Mouse (Mus musculus) stomach, postnatal 0 days (tissue): ENCODE measurements around the gene Guca2b. TPM values are rescaled to one million over a fixed set of nuclear protein-coding genes. Genes with fewer than 3 reads are reported as not detected.

Experiments used
- ATAC-seq: fragments of 200-750 bp; cut with Nextera tagmentation; 2 replicates; pipeline ENCODE4 v1.8.0; 2017; ENCODE audit not compliant: low FRiP score, low TSS enrichment
- DNase-seq: peaks from one replicate; pipeline ENCODE4 v3.0.0-alpha.2; 2016; ENCODE audit warnings: low spot score
- H3K27ac ChIP-seq: fragments of 300-500 bp; sonication (generic); replicated peaks from 2 replicates; pipeline ENCODE4 v1.5.1; 2014; ENCODE audit warnings: mild to moderate bottlenecking, control low read depth
- H3K27me3 ChIP-seq: fragments of 300-500 bp; sonication (generic); 2 replicates; pipeline ENCODE4 v1.6.1; 2014; ENCODE audit warnings: low read length; ENCODE audit not compliant: control insufficient read depth, insufficient read depth
- H3K36me3 ChIP-seq: fragments of 300-500 bp; sonication (generic); 2 replicates; pipeline ENCODE4 v1.6.1; 2014; ENCODE audit warnings: low read length, mixed read lengths; ENCODE audit not compliant: control insufficient read depth, insufficient read depth
- H3K4me1 ChIP-seq: fragments of 300-500 bp; sonication (generic); replicated peaks from 2 replicates; pipeline ENCODE4 v1.6.1; 2014; ENCODE audit warnings: antibody characterized with exemption; ENCODE audit not compliant: control insufficient read depth, insufficient read depth
- H3K4me2 ChIP-seq: fragments of 300-500 bp; sonication (generic); replicated peaks from 2 replicates; pipeline ENCODE4 v1.6.1; 2014; ENCODE audit warnings: low read depth, mild to moderate bottlenecking, control low read depth, moderate library complexity
- H3K4me3 ChIP-seq: fragments of 300-500 bp; sonication (generic); 2 replicates; pipeline ENCODE4 v1.5.1; 2014; ENCODE audit warnings: low read depth, low read length, control low read depth
- H3K9ac ChIP-seq: fragments of 300-500 bp; sonication (generic); 2 replicates; pipeline ENCODE4 v1.6.1; 2014; ENCODE audit warnings: mild to moderate bottlenecking, low read length, control low read depth, mixed read lengths
- H3K9me3 ChIP-seq: fragments of 300-500 bp; sonication (generic); 2 replicates; pipeline ENCODE4 v1.6.1; 2016; ENCODE audit warnings: low read length; ENCODE audit not compliant: control insufficient read depth
- CTCF ChIP-seq: IDR thresholded peaks from 2 replicates; pipeline ENCODE4 v1.5.1; 2016; ENCODE audit warnings: antibody characterized with exemption, low read depth, mild to moderate bottlenecking, moderate library complexity
- EP300 ChIP-seq: optimal IDR thresholded peaks from 2 replicates; pipeline ENCODE3; 2016; ENCODE audit warnings: antibody characterized with exemption
- WGBS: fragments of 180-500 bp; shearing (Covaris S2); extraction: QIAGEN DNeasy Blood & Tissue Kit; methylation state at CpG from one replicate; pipeline ENCODE4 v1.1.7; 2014; 5-methylcytosine and 5-hydroxymethylcytosine counted together
- polyA plus RNA-seq: library from polyadenylated mRNA; unstranded; fragments of >200 nt; fragmentation: Nextera tagmentation; extraction: Ambion mirVana; gene quantifications from 2 replicates; pipeline ENCODE4 v1.2.1, GENCODE M21; 2015

The Guca2b gene
- polyA plus RNA-seq, 1 experiment from 2014 or later = 1.1 TPM

- H3K27me3 ChIP-seq = no peaks in the 10 kb centered on the region
- H3K36me3 ChIP-seq = no peaks in the 10 kb centered on the region
- H3K9ac ChIP-seq = no peak overlapping the region
- TF ChIP-seq EP300 (no peak), CTCF (peak; percentile 41)
- H3K9me3 ChIP-seq = no peaks in the 10 kb centered on the region
- ATAC-seq (no peak), DNase-seq (no peak)
- 81% methylated on average over 4 of the region's 4 CpGs for WGBS
- H3K4me1 ChIP-seq = no peaks in the 10 kb centered on the region
- no peak overlapping the region for H3K4me3 ChIP-seq
- no peak overlapping the region for H3K4me2 ChIP-seq
- H3K27ac ChIP-seq = no peak overlapping the region
Observed at GRCm38 (mm10) chr4:119642666-119643065, 16.1 kb downstream of the Guca2b start.

- Histone ChIP-seq H3K27me3 (no peaks in the 10 kb centered on the region), H3K9me3 (no peaks in the 10 kb centered on the region), H3K27ac (no peak overlapping the region), H3K9ac (no peak overlapping the region), H3K36me3 (no peaks in the 10 kb centered on the region), H3K4me3 (no peak overlapping the region), H3K4me1 (no peaks in the 10 kb centered on the region), H3K4me2 (no peak overlapping the region)
- DNase-seq (no peak), ATAC-seq (no peak)
- TF ChIP-seq CTCF (no peak), EP300 (no peak)
- WGBS = 54% methylated on average over 11 of the region's 11 CpGs
Observed at GRCm38 (mm10) chr4:119638656-119639055, 20.1 kb downstream of the Guca2b start.

- 74% methylated on average over 6 of the region's 6 CpGs for WGBS
- Histone ChIP-seq H3K4me3 (no peak overlapping the region), H3K4me2 (no peak overlapping the region), H3K9me3 (no peaks in the 10 kb centered on the region), H3K27me3 (no peaks in the 10 kb centered on the region), H3K9ac (no peak overlapping the region), H3K36me3 (no peaks in the 10 kb centered on the region), H3K27ac (no peak overlapping the region; the same call in 1 of the 2 replicates), H3K4me1 (no peaks in the 10 kb centered on the region)
- ATAC-seq (no peak), DNase-seq (no peak)
- TF ChIP-seq EP300 = no peak
- TF ChIP-seq CTCF = no peak
Observed at GRCm38 (mm10) chr4:119637946-119638345, 20.8 kb downstream of the Guca2b start.

GRCm38 (mm10) chr4:119637176-119637845, 21.4 kb downstream of the Guca2b start, which contains the start of gene Guca2a:
Gene Guca2a (plus strand): TSS chr4:119637704.
- Histone ChIP-seq H3K27me3 (no peaks in the 10 kb centered on the region), H3K4me2 (no peak within 1 kb of the TSS), H3K9me3 (no peaks in the 10 kb centered on the region), H3K9ac (no peak within 1 kb of the TSS), H3K27ac (no peak within 1 kb of the TSS; the same call in 1 of the 2 replicates), H3K4me1 (no peaks in the 10 kb centered on the region), H3K36me3 (no peaks in the 10 kb centered on the region), H3K4me3 (no peak within 1 kb of the TSS)
- 63% methylated on average over 4 of the region's 4 CpGs for WGBS
- peak; percentile 62 for ATAC-seq
- TF ChIP-seq EP300 (no peak), CTCF (no peak)
- peak; percentile 50 for DNase-seq

GRCm38 (mm10) chr4:119636731-119637130, 22.0 kb downstream of the Guca2b start:
- no peak overlapping the region for H3K4me3 ChIP-seq
- TF ChIP-seq EP300 (no peak), CTCF (no peak)
- H3K4me2 ChIP-seq = no peak overlapping the region
- WGBS = 67% methylated on average over 7 of the region's 7 CpGs
- no peak overlapping the region for H3K27ac ChIP-seq
- no peak for DNase-seq
- no peaks in the 10 kb centered on the region for H3K9me3 ChIP-seq
- H3K4me1 ChIP-seq = no peaks in the 10 kb centered on the region
- H3K9ac ChIP-seq = no peak overlapping the region
- no peaks in the 10 kb centered on the region for H3K27me3 ChIP-seq
- no peak for ATAC-seq
- no peaks in the 10 kb centered on the region for H3K36me3 ChIP-seq

GRCm38 (mm10) chr4:119635686-119636085, 23.1 kb downstream of the Guca2b start:
- no peak overlapping the region for H3K9ac ChIP-seq
- 67% methylated on average over 8 of the region's 8 CpGs for whole genome bisulfite sequencing
- no peak for ATAC-seq
- no peak overlapping the region for H3K27ac ChIP-seq
- DNase-seq = no peak
- no peaks in the 10 kb centered on the region; the same call in 1 of the 2 replicates for H3K36me3 ChIP-seq
- no peaks in the 10 kb centered on the region for H3K27me3 ChIP-seq
- no peak overlapping the region for H3K4me3 ChIP-seq
- H3K4me2 ChIP-seq = no peak overlapping the region
- H3K9me3 ChIP-seq = no peaks in the 10 kb centered on the region
- H3K4me1 ChIP-seq = no peaks in the 10 kb centered on the region
- TF ChIP-seq CTCF (no peak), EP300 (no peak)
